In the genomic region with DNA sequence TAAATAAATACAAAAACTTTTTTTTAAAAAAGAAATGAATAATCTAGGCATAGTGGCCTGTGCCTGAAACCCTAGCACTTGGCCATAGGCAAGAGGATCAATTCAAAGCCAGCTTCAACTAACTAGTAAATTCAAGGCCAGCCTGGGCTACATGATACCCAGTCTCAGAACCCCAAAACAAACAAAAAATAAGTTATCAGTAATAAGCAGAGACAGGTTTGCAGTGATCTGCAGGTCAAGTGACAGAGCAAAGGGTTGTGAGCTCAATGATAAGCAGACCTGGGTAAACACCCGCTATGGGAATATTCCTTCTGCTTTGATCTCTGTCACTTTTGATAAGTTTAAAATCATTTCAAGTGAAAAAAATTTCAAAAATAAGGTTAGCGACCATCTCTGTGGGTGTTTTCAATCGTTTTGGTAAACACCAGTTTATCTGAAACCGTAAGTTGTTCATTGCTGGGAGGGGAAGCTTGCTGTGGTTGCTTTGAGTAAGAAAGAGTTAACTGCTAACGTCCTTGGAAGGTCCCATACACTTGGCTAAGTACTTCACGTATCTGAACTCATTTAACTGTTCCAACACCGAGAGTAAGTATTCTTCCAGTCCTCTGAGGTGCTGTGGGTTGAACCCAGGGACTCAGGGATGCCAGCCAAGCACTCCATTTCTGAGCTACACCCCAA, we compare ENCODE assay signal across 20 mouse cellular contexts. TPM values are rescaled to one million over a fixed set of nuclear protein-coding genes. Genes with fewer than 3 reads are reported as not detected.
DNase-seq lines count a peak whose midpoint lies in the region; ATAC-seq lines count a peak whose summit lies in the region.
"Had no signal": no experiment of that assay in that cellular context is flagged by ENCODE, and none has a peak within 500 bp of the region (broad histone marks: within the 10 kb centered on the region; RNA-seq: fewer than 3 reads in every experiment).

No protein-coding gene starts in this region.

- H3K9ac ChIP-seq in liver, embryonic 11.5 days (ENCODE audit: low read depth, low read length), result no peak overlapping the region
- H3K9ac ChIP-seq in liver, embryonic 15.5 days, result no peak overlapping the region
- H3K9ac ChIP-seq: embryonic facial prominence, embryonic 15.5 days; forebrain, embryonic 12.5 days had no signal

- DNase-seq in liver, embryonic 11.5 days (ENCODE audit: low spot score), result no peak
- no peak for DNase-seq in liver
- no peak for DNase-seq in layer of hippocampus, postnatal 10 days (ENCODE audit: low spot score in 2 of 2)
- DNase-seq in spleen, postnatal 14 days (ENCODE audit: low spot score in 2 of 2), result no peak
- DNase-seq in frontal cortex, adult 2 months (ENCODE audit: extremely low spot score in 1 of 2, low spot score in 1 of 2), result no peak
- DNase-seq: adrenal gland, adult 2 months; adrenal gland, postnatal 25 days; cerebellum, adult 2 months; cerebellum, postnatal 10 days; gastrocnemius, postnatal 14 days; heart, adult 2 months; heart, postnatal 36 days had no signal

- no peaks in the 10 kb centered on the region for H3K36me3 ChIP-seq in liver, embryonic 11.5 days (ENCODE audit: control insufficient read depth, insufficient read depth, low read length)
- no peaks in the 10 kb centered on the region for H3K36me3 ChIP-seq in liver, embryonic 15.5 days (replicated peaks)
- H3K36me3 ChIP-seq: embryonic facial prominence, embryonic 15.5 days; forebrain, embryonic 12.5 days had no signal

- H3K27me3 ChIP-seq in liver, embryonic 11.5 days (replicated peaks; ENCODE audit: control insufficient read depth, insufficient read depth, low read length), result no peaks in the 10 kb centered on the region
- no peaks in the 10 kb centered on the region for H3K27me3 ChIP-seq in liver, embryonic 15.5 days
- H3K27me3 ChIP-seq: embryonic facial prominence, embryonic 15.5 days; forebrain, embryonic 12.5 days had no signal

- WGBS in liver, embryonic 11.5 days, result 33% methylated on average over 7 of the region's 7 CpGs
- 15% methylated on average over 7 of the region's 7 CpGs for WGBS in liver, embryonic 15.5 days (ENCODE audit: insufficient replicate concordance)

- H3K9me3 ChIP-seq in liver, embryonic 11.5 days (ENCODE audit: control insufficient read depth, low read length), result no peaks in the 10 kb centered on the region
- no peaks in the 10 kb centered on the region for H3K9me3 ChIP-seq in liver, embryonic 15.5 days (replicated peaks)
- H3K9me3 ChIP-seq: embryonic facial prominence, embryonic 15.5 days; forebrain, embryonic 12.5 days had no signal

- no peak overlapping the region for H3K4me3 ChIP-seq in liver, embryonic 11.5 days (ENCODE audit: low read depth, low read length)
- no peak overlapping the region for H3K4me3 ChIP-seq in liver, embryonic 15.5 days (replicated peaks)
- H3K4me3 ChIP-seq: embryonic facial prominence, embryonic 15.5 days; forebrain, embryonic 12.5 days; heart, adult 2 months had no signal

- H3K27ac ChIP-seq in liver, embryonic 11.5 days (ENCODE audit: low read depth, low read length), result no peak overlapping the region
- H3K27ac ChIP-seq in liver, embryonic 15.5 days (replicated peaks), result peak overlapping the region; percentile 52
- H3K27ac ChIP-seq: embryonic facial prominence, embryonic 15.5 days; forebrain, embryonic 12.5 days; heart, adult 2 months had no signal

- no peak overlapping the region for H3K4me2 ChIP-seq in liver, embryonic 11.5 days
- H3K4me2 ChIP-seq in liver, embryonic 15.5 days, result no peak overlapping the region
- H3K4me2 ChIP-seq: embryonic facial prominence, embryonic 15.5 days; forebrain, embryonic 12.5 days; heart, embryonic 11.5 days had no signal

- H3K4me1 ChIP-seq in liver, embryonic 11.5 days (replicated peaks; ENCODE audit: control insufficient read depth, insufficient read depth, low read length), result no peaks in the 10 kb centered on the region
- H3K4me1 ChIP-seq in liver, embryonic 15.5 days (replicated peaks), result peaks cover 9% of the 10 kb centered on the region; the same call in 1 of the 2 replicates

- ATAC-seq in liver, embryonic 11.5 days (replicated peaks; ENCODE audit: low FRiP score), result peak; percentile 73
- ATAC-seq in erythroblast, adult 5-6 weeks (replicated peaks; ENCODE audit: low FRiP score, poor library complexity, severe bottlenecking), result peak; percentile 85
- ATAC-seq in liver, embryonic 15.5 days (ENCODE audit: insufficient read depth), result peak; percentile 90
- peak; percentile 80 for ATAC-seq in megakaryocyte-erythroid progenitor cell, adult 5-6 weeks (replicated peaks; ENCODE audit: low FRiP score, low TSS enrichment, poor library complexity, severe bottlenecking)
- ATAC-seq: forebrain, embryonic 16.5 days; hindbrain, embryonic 16.5 days had no signal

RNA-seq across cellular contexts. Expression of gene Atg14, which starts 24.1 kb away (rescaled TPM):
- 9.8 and 10.2 TPM in 2 replicates for polyA plus RNA-seq in liver, embryonic 11.5 days (2014; fragmentation: Nextera tagmentation; extraction: Ambion mirVana)
- 11.5 and 30.7 TPM in 2 replicates for total RNA-seq in erythroblast, adult 5-6 weeks (2015; ENCODE audit: low replicate concordance)
- total RNA-seq in erythroblast, adult 5-6 weeks (2017; ENCODE audit: low replicate concordance), result 49.3 and 53.5 TPM in 2 replicates
- 7.4 and 8.9 TPM in 2 replicates for polyA plus RNA-seq in liver, embryonic 15.5 days (2015; fragmentation: Nextera tagmentation; extraction: Ambion mirVana)
- 6.1 and 8.4 TPM in 2 replicates for total RNA-seq in megakaryocyte-erythroid progenitor cell, adult 5-6 weeks (2014; fragmentation: Nextera tagmentation)
- 5.7 and 17.3 TPM in 2 replicates for total RNA-seq in megakaryocyte-erythroid progenitor cell, adult 5-6 weeks (2017)
- 10 to 100 TPM; 13.6 to 13.9 TPM for total RNA-seq in layer of hippocampus, postnatal 10 days (2021)
- 13.6 and 15.1 TPM in 2 replicates for polyA plus RNA-seq in frontal cortex, adult 2 months (2012; rRNA removed)

RNA-seq across cellular contexts. Expression of gene Ktn1, which starts 53.7 kb away (rescaled TPM):
- 43.3 and 45.0 TPM in 2 replicates for polyA plus RNA-seq in liver, embryonic 11.5 days (2014; fragmentation: Nextera tagmentation; extraction: Ambion mirVana)
- 7.3 and 48.0 TPM in 2 replicates for total RNA-seq in erythroblast, adult 5-6 weeks (2015; ENCODE audit: low replicate concordance)
- 6.6 and 17.8 TPM in 2 replicates for total RNA-seq in erythroblast, adult 5-6 weeks (2017; ENCODE audit: low replicate concordance)
- 8.2 and 8.7 TPM in 2 replicates for polyA plus RNA-seq in liver, embryonic 15.5 days (2015; fragmentation: Nextera tagmentation; extraction: Ambion mirVana)
- 77.1 and 92.2 TPM in 2 replicates for total RNA-seq in megakaryocyte-erythroid progenitor cell, adult 5-6 weeks (2014; fragmentation: Nextera tagmentation)
- total RNA-seq in megakaryocyte-erythroid progenitor cell, adult 5-6 weeks (2017), result 104 and 119 TPM in 2 replicates
- total RNA-seq in layer of hippocampus, postnatal 10 days (2021), result 100 to 1,000 TPM in 1 of 2 experiments, 10 to 100 TPM in 1; 99.1 to 101 TPM
- 52.6 and 61.2 TPM in 2 replicates for polyA plus RNA-seq in frontal cortex, adult 2 months (2012; rRNA removed)
